Mouse (Mus musculus) urinary bladder, adult 18-20 months (tissue): ENCODE measurements around the gene Plk4.
"Not testable (repeated sequence)": the region's sequence is repeated elsewhere in the genome, so short reads cannot be mapped to it uniquely, and the experiment has no call there.

ENCODE experiments used
- DNase-seq, 2 experiments: peaks; one replicate each; pipeline ENCODE4 v3.0.0; 2022; ENCODE audit warnings: low spot score in 2 of 2, mixed read lengths in 2 of 2

Gene Plk4

DNA sequence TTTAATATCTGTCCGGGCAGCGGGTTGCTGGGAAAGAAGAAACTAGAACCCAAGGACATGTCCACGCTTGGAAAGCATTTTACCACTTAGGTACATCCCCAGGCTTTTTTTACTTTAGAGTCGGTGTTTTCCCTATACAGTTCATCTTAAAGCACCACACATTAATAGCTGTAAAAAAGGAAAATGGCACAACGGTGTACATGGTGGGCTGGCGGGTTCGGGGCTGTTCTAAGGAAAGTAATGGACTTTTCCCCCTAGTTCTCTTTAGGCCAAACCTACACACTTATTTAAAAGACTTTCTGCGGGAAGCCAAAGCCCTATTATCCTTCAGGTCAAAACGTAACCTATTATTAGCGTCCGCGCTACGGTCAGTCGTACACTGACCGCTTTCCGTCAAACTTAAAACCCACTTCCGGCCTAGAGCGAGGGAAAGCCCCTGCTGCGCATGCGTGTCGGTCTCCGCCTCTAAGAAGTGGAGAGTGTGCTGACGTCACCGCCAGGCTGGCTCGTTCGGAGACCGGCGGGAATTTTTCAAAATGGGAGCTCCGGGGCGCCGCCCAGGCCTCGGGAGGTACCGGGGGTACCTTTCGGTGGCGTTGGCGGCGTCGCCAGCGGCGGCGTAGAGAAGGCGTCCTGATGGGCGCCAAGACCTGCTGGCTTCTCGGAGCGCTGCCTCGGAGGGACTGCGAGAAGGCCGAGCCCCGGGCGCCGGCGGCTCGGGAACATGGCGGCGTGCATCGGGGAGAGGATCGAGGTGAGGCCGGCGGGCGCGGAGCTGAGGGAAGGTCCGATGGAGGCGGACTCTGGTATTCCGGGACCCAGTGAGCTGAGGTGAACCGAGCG lies at the start of gene Plk4:
Gene Plk4, plus strand, starts transcription at position 490 of the 843 bp plus-strand sequence.
- peak; percentile 91 to 95 for DNase-seq

DNA sequence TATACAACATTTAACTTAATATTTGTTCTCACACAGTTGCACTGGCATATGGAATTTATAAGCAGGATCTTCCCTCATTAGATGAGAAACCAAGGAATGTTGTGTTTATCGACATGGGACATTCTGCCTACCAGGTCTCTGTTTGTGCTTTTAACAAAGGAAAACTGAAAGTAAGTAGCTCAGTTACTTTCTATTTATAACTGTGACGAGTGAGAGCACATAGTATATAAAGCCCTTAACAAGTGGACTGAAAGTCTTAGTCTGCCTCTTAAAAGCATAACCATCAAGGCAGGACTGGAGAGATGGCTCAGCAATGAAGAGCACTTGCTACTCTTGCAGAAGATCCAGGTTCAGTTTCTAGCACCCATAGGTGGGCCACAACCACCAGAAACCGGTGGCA lies 39.1 kb upstream of the Plk4 start:
- DNase-seq = no peak

DNA sequence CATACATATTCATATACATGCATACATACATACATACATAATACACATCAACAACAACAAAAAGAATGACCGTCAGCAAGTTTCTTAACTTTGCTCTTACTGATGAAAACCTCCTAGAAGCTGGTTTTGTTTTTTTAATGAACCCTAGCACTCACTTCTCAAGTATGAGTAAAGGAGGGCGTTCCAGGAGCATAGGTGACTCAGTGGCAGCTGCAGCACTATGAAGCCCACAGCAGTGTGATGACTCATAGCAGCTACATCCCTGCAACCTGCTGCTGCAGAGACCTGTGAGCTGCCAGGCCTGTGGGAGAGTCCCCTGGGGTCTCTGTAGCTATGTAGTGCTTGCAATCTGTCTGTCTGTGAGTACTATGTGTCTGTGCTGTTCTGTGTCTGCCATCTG lies 38.5 kb upstream of the Plk4 start:
- DNase-seq = no peak

DNA sequence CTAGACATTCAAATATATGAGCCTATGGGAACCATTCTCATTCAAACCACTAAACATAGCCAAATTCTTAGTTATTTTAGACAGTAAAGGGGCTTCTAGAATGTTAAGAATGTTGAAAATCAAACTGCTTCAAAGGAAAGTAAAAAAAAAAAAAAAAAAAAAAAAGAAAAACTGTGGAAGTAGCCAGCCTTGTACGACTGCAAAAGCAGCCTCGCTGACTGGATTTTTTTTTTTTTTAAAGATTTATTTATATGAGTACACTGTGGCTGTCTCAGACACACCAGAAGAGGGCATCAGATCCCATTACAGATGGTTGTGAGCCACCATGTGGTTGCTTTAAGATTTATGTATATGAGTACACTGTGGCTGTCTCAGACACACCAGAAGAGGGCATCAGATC lies 6.0 kb upstream of the Plk4 start:
- no peak for DNase-seq

DNA sequence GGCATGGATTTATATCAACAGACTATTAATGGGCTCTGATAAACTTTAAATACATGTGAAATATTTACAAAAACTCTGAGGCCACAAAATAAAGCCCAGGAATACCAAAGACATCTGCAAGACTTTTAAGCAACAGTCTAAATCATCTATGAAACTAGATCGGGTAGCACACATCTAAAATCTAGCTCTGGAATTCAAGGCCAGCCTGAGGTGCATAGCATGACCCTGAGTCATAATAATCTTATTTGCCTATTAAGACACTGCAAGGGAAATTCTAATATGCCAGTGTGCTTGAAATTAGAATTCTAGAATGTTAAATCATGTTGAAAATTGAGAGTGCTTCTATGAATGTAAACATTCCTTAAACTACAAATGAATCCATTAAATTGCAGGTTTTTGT lies 1.8 kb upstream of the Plk4 start:
- no peak for DNase-seq

DNA sequence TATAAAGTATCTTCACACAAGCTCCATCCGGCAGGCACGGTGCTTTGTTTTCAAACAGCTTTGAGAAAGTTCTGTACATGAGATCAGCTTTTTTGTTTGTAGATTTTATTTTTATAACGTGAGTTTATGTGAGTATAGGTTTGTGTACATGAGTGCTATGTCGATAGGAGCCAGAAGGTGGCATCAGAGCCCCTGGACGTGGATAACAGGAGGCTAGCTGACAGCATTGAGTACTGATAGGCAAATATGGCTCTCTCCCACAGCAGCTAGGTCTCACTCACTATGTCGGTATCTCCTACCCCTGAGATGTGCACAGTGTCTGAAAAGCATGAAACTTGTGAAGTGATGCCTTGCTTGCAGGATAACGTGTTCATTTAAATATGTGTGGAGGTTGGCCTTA lies 1.3 kb upstream of the Plk4 start:
- peak in 1 of 2 experiments; percentile 20 for DNase-seq

DNA sequence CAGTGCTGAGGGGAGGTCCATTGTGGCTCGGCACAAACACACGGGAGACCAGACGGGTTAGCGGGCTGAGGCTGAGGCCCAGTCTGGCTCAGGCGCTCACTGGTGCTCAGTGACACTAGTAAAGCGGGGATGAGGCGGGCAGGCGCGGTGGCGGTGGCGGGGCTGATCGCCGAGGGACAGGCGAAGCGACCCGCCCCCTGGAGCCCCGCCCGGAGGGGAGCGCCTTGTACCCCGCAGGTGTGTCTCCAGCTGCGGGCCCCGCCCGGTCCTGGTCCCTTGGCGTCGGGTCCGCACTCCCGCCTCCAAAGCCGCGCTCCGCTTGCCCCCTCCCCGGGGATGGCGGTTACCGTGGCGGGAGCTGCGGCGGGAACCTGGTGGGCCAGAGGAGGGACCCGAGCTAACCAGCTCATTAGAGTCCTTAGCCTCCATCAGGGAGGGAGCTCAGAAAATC lies 579 bp downstream of the Plk4 start:
- DNase-seq = peak in 1 of 2 experiments; percentile 9

DNA sequence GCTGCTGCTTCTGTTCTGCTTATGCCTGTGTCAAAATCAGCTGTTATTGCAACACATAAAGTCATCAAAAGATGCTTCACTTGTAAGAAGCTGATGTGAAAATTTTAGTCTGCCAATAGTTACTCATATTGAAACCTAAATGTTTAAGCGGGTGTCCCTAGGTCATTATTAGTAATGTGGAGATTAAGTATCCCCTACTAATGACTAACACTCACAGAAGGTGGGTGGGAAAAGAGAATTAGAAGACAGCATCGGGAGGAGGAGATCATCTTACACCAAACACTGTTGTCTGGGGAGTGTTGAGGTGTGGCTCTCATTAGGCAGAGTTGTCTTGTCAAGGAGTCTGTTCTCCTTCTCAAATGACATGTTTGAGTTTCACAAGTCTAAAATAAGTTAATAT lies 7.1 kb downstream of the Plk4 start:
- DNase-seq = no peak

DNA sequence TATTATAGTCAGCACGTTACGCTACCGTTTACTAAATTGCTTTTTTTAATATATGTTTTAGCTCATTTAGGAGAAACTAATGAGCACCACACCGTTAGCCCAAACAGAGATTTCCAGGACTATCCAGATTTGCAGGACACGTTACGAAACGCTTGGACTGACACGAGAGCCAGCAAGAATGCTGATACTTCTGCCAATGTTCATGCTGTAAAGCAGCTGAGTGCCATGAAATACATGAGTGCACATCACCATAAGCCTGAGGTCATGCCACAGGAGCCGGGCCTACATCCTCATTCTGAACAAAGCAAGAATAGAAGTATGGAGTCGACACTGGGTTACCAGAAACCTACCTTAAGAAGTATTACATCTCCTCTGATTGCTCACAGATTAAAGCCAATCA lies 8.9 kb downstream of the Plk4 start:
- no peak for DNase-seq

DNA sequence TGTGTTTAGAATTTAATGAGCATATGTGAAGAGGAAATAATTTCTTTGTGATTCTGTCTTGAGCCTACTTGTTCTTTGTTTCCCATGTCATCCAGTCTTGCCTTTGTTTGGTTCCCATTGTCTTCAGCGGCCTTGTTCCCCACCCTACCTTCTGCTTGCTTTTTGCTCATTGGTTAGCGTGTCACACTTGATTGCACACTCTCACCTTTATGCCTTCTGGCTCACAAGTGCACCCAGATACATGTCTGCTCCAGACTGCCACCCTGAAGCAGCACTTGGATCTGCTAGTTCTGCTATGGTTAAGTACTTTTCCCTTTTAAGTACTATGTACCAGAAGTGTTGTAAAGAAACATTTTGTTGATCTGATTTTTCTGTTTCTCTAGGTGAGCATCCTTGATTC lies 10.1 kb downstream of the Plk4 start:
- no peak for DNase-seq

DNA sequence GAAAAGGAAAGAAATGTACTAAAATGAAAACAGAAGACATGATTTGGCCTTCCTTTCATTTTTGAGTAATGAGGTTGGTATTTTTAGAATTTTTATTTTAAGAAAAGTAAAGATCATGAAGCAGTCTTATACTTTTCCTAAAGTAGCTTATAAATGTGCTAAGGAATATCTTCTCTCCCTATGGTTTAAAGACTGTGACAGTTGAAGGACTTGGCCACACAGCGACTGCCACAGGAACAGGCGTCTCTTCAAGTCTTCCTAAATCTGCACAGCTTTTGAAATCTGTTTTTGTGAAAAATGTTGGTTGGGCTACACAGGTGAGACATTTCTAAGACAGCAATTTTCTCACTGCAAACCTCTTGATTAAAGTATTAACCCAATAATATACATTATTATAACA lies 13.5 kb downstream of the Plk4 start:
- no peak for DNase-seq

DNA sequence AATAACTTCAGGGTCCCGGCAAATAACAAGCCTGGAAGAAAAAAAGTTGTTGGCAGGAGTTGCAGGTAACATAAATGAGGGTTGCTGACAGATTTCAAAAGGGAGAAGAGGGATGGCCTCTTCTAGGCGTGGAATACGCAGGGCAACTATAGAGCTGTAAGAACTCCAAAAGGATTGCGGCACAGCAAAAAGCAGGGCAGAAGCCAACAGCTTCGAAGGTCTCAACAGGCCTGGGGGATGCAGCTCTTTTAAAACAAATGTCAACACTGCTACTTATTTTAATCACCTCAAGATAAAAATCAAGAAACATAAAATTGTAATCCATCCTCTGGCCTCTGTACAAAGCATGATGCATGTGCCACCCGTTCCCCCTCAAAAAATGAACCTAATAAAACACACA lies 45.7 kb downstream of the Plk4 start:
- DNase-seq = peak in 1 of 2 experiments; percentile 7

DNA sequence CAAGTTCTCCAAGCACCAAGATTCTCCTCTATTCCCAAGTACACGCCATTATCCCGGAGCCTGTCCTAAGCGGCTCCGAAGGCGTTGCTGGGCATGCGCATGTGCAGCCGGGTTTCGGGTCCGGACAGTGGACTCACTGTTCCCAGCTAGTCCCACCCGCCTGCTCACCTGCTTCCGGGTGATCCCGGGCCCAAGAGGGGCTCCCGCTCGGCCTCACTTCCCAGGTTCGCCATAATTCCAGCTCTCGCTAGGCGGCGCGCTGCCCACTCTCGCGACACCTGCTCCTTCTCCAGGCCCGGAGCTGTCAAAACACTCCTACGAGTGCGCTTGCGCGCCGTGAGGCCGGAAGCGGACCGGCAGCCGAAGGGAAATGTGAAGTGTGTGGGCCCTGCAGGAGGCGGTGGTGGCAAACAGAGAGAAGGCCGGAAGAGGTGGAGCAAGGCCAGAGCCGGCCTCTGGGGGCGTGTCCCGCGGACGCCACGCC lies 46.7 kb downstream of the Plk4 start, which contains the start of gene Mfsd8:
Gene Mfsd8, minus strand, starts transcription at position 414 of the 484 bp plus-strand sequence.
- peak; percentile 86 to 95 for DNase-seq

DNA sequence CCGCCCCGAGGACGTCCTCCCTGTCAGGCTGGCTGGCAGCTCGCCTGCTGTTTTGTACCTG lies 47.0 kb downstream of the Plk4 start, which contains the start of gene Abhd18:
Gene Abhd18, plus strand, starts transcription at position 14 of the 61 bp plus-strand sequence.
- DNase-seq = not testable (repeated sequence)

DNA sequence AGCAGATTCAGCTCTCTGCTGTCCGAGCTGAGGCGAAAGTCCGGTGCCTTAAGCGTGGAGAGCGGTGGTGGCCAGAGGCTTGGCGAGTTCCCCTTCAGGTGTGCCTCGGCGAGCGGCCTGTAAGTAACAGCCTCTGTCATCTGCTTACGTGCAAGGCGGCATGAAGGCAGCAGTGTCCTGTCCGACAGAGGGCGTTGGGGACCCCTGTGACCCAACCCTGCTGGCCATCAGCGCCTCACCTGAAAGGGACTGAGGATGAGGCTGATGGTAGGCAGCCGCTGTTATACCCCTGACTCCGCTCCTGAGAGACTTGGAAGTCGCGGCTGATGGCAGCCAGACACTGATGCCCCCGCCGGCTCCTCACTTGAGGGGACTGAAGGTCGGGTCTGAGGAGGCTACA lies 47.2 kb downstream of the Plk4 start:
- DNase-seq = peak; percentile 29 to 41

DNA sequence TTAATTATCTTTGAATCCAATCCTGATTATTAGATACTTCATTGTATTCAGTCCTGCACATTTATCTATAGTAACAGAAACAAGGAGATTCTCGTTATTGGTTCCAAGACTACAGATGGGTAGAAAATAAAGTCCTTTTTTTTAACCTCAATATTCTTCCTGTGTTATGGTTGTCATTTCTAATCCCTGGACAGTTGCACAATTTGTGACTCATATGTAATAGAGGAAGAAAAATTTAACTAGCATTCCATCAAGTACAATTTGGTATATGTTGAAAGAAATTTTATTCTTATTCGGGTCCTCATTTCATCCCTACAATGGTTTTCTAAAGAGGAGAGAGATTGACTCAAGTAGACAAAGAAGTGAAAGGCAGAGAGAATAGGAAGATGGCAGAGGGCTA lies 48.1 kb downstream of the Plk4 start:
- DNase-seq = not testable (repeated sequence)

DNA sequence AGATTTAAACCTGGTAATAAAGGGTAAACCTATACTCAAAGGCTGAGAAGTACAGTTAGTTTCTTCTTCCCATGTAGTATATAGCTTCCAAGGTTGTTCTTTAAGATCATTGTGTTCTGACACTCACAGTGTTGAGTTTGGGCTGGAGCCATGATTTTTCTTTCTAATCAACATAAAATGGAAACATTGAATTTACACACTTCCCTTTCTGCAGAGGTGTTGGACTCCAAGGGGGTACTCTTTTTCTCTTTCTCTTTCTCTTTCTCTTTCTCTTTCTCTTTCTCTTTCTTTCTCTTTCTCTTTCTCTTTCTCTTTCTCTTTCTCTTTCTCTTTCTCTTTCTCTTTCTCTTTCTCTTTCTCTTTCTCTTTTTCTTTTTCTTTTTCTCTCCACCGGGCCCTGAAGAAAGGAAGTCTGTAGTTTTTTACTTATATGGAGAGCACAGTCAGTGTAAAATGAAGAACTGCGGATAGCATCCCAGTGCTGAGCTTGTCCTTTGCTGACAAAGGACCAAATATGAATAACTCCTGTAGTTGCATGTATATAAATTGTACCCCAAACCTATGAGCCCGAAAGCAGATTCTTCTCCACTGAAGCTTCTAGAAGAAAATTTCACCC lies 53.4 kb downstream of the Plk4 start:
- DNase-seq = not testable (repeated sequence)
